Mouse (Mus musculus): ENCODE data around the gene Hist2h3c2.

GRCm38 (mm10) chr3:96268051-96268775 is 29.3 kb upstream of the Hist2h3c2 start, which contains the start of gene Hist2h3b:
- no peak for TF ChIP-seq CTCF (IDR thresholded peaks at IDR 0.05; ENCODE audit: low read depth)
- TF ChIP-seq EP300 (IDR thresholded peaks at IDR 0.05; ENCODE audit: low read depth): peak; percentile 64

All from liver, embryonic 14.5 days (tissue).